Mouse (Mus musculus) gastrocnemius, postnatal 4 days (tissue): ENCODE results near the gene Pdcl2. TPM values are rescaled to one million over a fixed set of nuclear protein-coding genes. Genes with fewer than 3 reads are reported as not detected.

Experiments
- DNase-seq, 2 experiments: peaks; one replicate each; pipeline ENCODE4 v3.0.0; 2021 to 2022; ENCODE audit warnings: low spot score in 2 of 2, mixed read lengths in 2 of 2
- long read RNA-seq, 2 experiments: library from polyadenylated mRNA; stranded (forward); transcript quantifications; one replicate each; pipeline ENCODE4 v2.0.0; 2021
- total RNA-seq, 2 experiments: library from RNA; stranded (reverse); gene quantifications; 2 replicates each; pipeline ENCODE4 v1.2.3; 2021

Gene Pdcl2
- total RNA-seq = not detected
- long read RNA-seq, experiment 1 = 0 reads
- long read RNA-seq, experiment 2 = 0 reads

- no peak for DNase-seq
These were observed at the start of gene Pdcl2 for GRCm38 (mm10) chr5:76330953-76331352. Gene Pdcl2 (minus strand): TSS chr5:76331156.

DNA sequence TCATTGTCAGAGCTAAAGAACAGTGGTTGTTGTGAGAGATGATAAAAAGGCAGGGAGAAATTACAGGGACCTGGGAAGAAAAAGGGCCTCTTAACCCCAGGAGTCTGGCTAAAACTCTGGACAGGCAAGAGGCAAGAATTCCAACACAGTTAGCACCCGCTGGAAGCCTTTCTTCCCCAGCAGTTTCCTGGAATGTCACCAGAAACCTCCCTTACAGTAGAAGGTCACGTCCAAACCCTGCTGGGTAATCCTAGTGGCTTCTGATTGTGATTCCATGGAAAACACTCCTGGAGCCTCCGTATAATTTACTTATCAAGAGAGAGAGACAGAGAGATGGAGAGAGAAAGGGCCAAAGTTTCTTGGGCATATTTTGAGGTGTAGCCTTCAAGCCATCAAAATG, 48.3 kb upstream of the Pdcl2 start:
- no peak for DNase-seq

- no peak for DNase-seq
These were observed 38.4 kb upstream of the Pdcl2 start for GRCm38 (mm10) chr5:76369215-76369840.

DNA sequence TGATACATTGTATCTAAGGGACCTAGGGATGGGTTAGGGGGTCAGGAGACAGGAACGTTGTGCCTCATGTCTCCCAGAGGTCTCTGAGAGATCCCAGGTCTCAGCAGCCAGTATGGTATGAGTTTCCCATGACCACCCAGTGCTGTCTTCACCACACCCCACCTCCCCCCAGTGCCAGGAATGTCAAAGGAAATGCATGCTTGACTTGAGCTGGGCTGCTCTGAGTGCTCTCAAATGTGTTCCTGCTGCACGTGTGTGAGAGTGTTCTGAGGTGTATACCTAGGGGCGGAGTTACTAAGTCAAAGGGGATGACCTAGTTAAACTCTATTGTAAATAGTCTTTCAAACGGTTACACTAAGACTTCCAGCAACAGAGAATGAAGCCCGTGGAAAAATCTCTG, 34.5 kb upstream of the Pdcl2 start:
- DNase-seq = no peak

DNA sequence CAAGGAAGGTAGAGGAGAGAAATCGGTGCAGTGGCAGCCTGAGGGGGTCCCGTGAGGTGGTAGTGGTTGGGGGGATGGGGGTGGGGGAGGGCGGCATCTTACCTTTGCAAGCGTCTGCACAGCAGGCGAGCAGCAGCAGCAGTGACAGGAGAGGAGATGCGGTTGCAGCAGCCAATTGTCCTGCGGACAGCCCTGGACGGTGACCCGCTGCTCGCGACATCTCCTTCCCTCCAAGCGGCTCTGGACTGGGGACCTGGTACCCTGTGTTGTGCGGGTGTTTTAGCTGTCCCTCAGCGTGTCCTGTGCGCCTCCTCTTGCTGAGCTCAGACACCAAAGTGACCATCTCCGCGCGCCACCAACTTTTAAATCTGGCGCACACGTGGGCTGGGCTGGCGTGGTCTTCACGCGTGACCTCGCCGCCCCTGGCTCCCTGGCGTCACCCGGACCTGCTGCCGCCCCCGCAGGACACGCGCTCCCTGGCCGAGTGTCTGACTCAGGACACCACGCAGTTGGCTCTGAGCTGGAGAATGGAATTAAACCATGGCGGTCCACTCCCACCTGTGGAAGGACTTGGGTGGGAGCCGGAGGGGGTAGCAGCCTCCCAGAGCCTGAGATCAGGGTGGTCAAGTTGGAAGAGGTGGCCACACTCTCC, 32.6 kb upstream of the Pdcl2 start, which contains the start of gene Nmu:
Gene Nmu, minus strand, starts transcription at position 336 of the 652 bp plus-strand sequence.
- DNase-seq = peak in 1 of 2 experiments; percentile 16

- DNase-seq = no peak
These were observed 29.8 kb upstream of the Pdcl2 start for GRCm38 (mm10) chr5:76360786-76361185.

DNA sequence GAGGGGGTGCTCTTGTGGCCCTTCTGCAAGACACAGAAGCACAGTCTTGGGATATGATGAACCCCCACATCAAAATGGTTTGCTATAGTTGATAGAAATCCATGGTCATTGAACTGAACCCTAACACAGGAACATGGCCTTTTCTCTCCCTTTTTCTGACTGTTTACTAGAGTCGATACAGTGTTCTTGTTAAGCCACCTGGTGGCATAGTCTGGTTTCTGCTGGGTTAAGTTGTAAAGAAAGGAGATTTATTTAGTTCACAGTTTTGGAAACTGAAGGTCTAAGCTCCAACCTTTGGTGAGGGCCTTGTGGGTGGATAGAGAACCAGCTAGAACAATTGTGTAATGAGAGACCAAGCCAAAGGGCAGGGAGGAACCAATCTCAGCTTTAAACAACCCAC, 29.1 kb upstream of the Pdcl2 start:
- peak in 1 of 2 experiments; percentile 2 for DNase-seq

- DNase-seq = no peak
These were observed 21.1 kb upstream of the Pdcl2 start for GRCm38 (mm10) chr5:76351953-76352611.

DNA sequence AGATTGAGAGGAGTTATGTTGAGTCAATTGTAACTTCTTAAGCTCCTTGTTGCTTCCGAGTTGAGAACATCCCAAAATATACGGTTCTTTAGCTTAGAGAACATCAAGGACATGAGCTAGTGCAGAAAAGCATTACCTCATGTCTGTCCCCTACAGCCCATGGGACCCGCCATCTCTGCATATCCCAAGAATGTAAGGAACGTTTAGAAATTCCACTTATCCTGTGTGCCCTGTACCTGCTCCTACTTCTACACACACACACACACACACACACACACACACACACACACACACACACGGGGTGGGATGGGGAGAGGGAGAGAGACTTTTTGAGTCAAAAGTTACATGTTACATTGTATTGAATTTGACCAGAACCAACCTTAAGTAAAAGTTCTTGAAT, 20.6 kb upstream of the Pdcl2 start:
- no peak for DNase-seq

- no peak for DNase-seq
These were observed 15.2 kb upstream of the Pdcl2 start for GRCm38 (mm10) chr5:76346137-76346536.

- no peak for DNase-seq
These were observed 10.0 kb upstream of the Pdcl2 start for GRCm38 (mm10) chr5:76340931-76341330.

GRCm38 (mm10) chr5:76337100-76337499, 6.1 kb upstream of the Pdcl2 start:
- no peak for DNase-seq

- no peak for DNase-seq
These were observed 2.9 kb upstream of the Pdcl2 start for GRCm38 (mm10) chr5:76333833-76334232.

- no peak for DNase-seq
These were observed 3.7 kb downstream of the Pdcl2 start for GRCm38 (mm10) chr5:76327296-76327695.

DNA sequence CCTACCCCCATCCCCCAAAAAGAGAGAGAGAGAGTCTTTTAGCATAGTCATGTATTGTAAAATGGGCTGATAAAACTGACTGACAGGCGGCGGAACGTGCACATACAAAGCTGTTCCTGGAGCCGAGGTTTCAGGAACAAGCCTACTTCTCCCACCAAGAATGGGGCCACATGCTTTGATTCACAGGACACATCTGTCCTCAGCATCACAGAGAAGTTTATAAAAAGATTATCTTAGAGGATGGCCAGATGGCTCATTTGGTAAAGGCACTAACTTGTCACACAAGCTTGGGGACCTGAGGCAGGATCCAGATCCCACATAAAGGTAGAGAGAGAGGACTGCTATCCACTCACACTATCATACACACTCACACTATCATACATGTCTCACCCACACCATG, 5.8 kb downstream of the Pdcl2 start:
- DNase-seq = no peak

- DNase-seq = no peak
These were observed 9.4 kb downstream of the Pdcl2 start for GRCm38 (mm10) chr5:76321249-76322196.

- DNase-seq = no peak
These were observed 22.8 kb downstream of the Pdcl2 start for GRCm38 (mm10) chr5:76308206-76308605.

GRCm38 (mm10) chr5:76306261-76306660, 24.7 kb downstream of the Pdcl2 start:
- DNase-seq = no peak

GRCm38 (mm10) chr5:76305616-76306015, 25.3 kb downstream of the Pdcl2 start:
- DNase-seq = no peak

GRCm38 (mm10) chr5:76304452-76305341, 26.3 kb downstream of the Pdcl2 start, which contains the start of gene Clock:
Gene Clock (minus strand): TSS chr5:76304792.
- DNase-seq = peak; percentile 85 to 91
